Mouse (Mus musculus) heart, postnatal 0 days (tissue): Measurements from ENCODE around the gene Tox3. TPM values are rescaled to one million over a fixed set of nuclear protein-coding genes. Genes with fewer than 3 reads are reported as not detected.

Experiments
- ATAC-seq: fragments of 200-750 bp; cut with Nextera tagmentation; 2 replicates; pipeline ENCODE4 v1.8.0; 2017; ENCODE audit warnings: low read depth, moderate number of reproducible peaks, moderate library complexity; ENCODE audit not compliant: insufficient read depth
- DNase-seq: peaks from one replicate; pipeline ENCODE4 v3.0.0-alpha.2; 2016; ENCODE audit warnings: low spot score
- H3K27ac ChIP-seq: fragments of 300-500 bp; sonication (generic); 2 replicates; pipeline ENCODE4 v1.5.1; 2014; ENCODE audit warnings: low read depth, mild to moderate bottlenecking
- H3K27me3 ChIP-seq: fragments of 300-500 bp; sonication (generic); 2 replicates; pipeline ENCODE4 v1.6.1; 2014; ENCODE audit warnings: low read length, mixed read lengths; ENCODE audit not compliant: control insufficient read depth, insufficient read depth
- H3K36me3 ChIP-seq: fragments of 300-500 bp; sonication (generic); replicated peaks from 2 replicates; pipeline ENCODE4 v1.6.1; 2014; ENCODE audit warnings: low read length, mixed read lengths; ENCODE audit not compliant: control insufficient read depth, insufficient read depth
- H3K4me1 ChIP-seq: fragments of 300-500 bp; sonication (generic); 2 replicates; pipeline ENCODE4 v1.6.1; 2014; ENCODE audit warnings: antibody characterized with exemption; ENCODE audit not compliant: control insufficient read depth, insufficient read depth
- H3K4me2 ChIP-seq: fragments of 300-500 bp; sonication (generic); 2 replicates; pipeline ENCODE4 v1.6.1; 2014; ENCODE audit warnings: low read depth, mild to moderate bottlenecking, low read length, moderate library complexity
- H3K4me3 ChIP-seq: fragments of 300-500 bp; sonication (generic); 2 replicates; pipeline ENCODE4 v1.5.1; 2014; ENCODE audit warnings: low read depth, low read length
- H3K9ac ChIP-seq: fragments of 300-500 bp; sonication (generic); replicated peaks from 2 replicates; pipeline ENCODE4 v1.6.1; 2014; ENCODE audit warnings: low read depth, low read length, mixed read lengths
- H3K9me3 ChIP-seq: fragments of 300-500 bp; sonication (generic); replicated peaks from 2 replicates; pipeline ENCODE4 v1.6.1; 2016; ENCODE audit warnings: low read length; ENCODE audit not compliant: control insufficient read depth
- CTCF ChIP-seq: IDR thresholded peaks from 2 replicates; pipeline ENCODE4 v1.5.1; 2016; ENCODE audit warnings: antibody characterized with exemption, control low read depth, low read depth
- EP300 ChIP-seq: IDR thresholded peaks from 2 replicates; pipeline ENCODE4 v1.6.1; 2016; ENCODE audit warnings: antibody characterized with exemption, low read depth
- WGBS: fragments of 180-500 bp; shearing (Covaris S2); extraction: QIAGEN DNeasy Blood & Tissue Kit; methylation state at CpG from one replicate; pipeline ENCODE4 v1.1.7; 2014; 5-methylcytosine and 5-hydroxymethylcytosine counted together
- polyA plus RNA-seq: library from polyadenylated mRNA; unstranded; fragments of >200 nt; fragmentation: Nextera tagmentation; extraction: Ambion mirVana; gene quantifications from 2 replicates; pipeline ENCODE4 v1.2.1, GENCODE M21; 2015
- total RNA-seq: library from RNA; depleted of rRNA; stranded (reverse); fragments of >200 nt; gene quantifications from 2 replicates; pipeline ENCODE4 v1.2.3, GENCODE M21; 2014; ENCODE audit warnings: low replicate concordance

Gene Tox3
- total and polyA plus RNA-seq, 2 experiments from 2014 or later: 7.1 to 17.1 TPM

GRCm38 (mm10) chr8:90346880-90347535 lies 1.1 kb downstream of the Tox3 start:
- peak overlapping the region; percentile 88 for H3K4me2 ChIP-seq
- ATAC-seq (no peak), DNase-seq (no peak)
- H3K9ac ChIP-seq: peak overlapping the region; percentile 90
- TF ChIP-seq EP300 (no peak), CTCF (no peak)
- 2% methylated on average over 21 of the region's 21 CpGs for WGBS
- H3K9me3 ChIP-seq: no peaks in the 10 kb centered on the region
- no peaks in the 10 kb centered on the region for H3K4me1 ChIP-seq
- peak overlapping the region; percentile 86 for H3K4me3 ChIP-seq
- H3K36me3 ChIP-seq: no peaks in the 10 kb centered on the region
- H3K27ac ChIP-seq: peak overlapping the region; percentile 90
- H3K27me3 ChIP-seq: no peaks in the 10 kb centered on the region

DNA sequence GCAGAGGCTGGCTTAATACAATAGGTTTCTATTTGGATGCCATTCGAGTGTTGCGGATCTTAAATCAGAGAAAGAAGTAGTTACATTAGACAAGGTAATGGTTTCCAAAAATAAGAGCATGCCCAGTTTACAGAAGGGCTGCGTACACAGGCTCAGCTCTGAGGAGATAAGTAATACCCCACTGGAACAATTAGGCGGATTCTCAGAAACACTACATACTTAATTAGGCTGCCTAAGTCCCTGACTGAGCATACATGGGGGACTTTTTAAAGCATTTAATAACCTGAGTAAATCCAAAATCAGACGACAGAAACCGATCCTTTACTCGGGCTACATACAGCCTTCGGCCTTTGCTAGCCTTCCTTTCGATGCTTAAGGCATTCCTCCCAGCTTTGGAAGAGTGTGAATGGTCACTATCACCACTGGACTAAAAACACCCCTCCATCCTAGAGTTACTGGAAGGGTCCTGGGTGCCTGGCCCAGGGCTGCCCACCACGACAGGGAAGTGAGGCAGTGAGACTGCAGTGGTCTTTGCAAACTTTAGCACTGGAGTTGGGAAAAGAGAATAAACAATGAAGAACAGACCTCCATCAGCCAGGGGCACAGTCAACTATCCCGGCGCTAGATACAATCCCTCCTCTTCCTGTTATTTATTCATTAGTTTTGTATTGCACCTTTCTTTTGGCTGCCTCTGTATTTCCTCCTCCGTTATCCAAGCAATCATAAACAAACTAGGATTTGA lies 1.8 kb downstream of the Tox3 start:
- 23% methylated on average over 13 of the region's 13 CpGs for WGBS

GRCm38 (mm10) chr8:90330377-90331285 lies 17.5 kb downstream of the Tox3 start:
- Histone ChIP-seq H3K9ac (no peak overlapping the region), H3K27me3 (no peaks in the 10 kb centered on the region), H3K27ac (no peak overlapping the region), H3K9me3 (no peaks in the 10 kb centered on the region), H3K36me3 (no peaks in the 10 kb centered on the region; the same call in 1 of the 2 replicates), H3K4me1 (peaks cover 8% of the 10 kb centered on the region; the same call in 1 of the 2 replicates), H3K4me3 (no peak overlapping the region), H3K4me2 (no peak overlapping the region)
- no peak for ATAC-seq
- 86% methylated on average over 7 of the region's 7 CpGs for WGBS
- no peak for TF ChIP-seq CTCF
- TF ChIP-seq EP300: no peak
- DNase-seq: no peak

More for the DNA sequence above, 1.8 kb downstream of the Tox3 start:
- H3K4me2 ChIP-seq: peak overlapping the region; percentile 88
- H3K4me3 ChIP-seq: peak overlapping the region; percentile 86
- H3K4me1 ChIP-seq: no peaks in the 10 kb centered on the region
- peak overlapping the region; percentile 90 for H3K9ac ChIP-seq
- H3K27ac ChIP-seq: peak overlapping the region; percentile 90
- ATAC-seq: no peak
- TF ChIP-seq EP300 (no peak), CTCF (no peak)
- H3K9me3 ChIP-seq: no peaks in the 10 kb centered on the region
- H3K27me3 ChIP-seq: no peaks in the 10 kb centered on the region
- DNase-seq: no peak
- H3K36me3 ChIP-seq: no peaks in the 10 kb centered on the region

DNA sequence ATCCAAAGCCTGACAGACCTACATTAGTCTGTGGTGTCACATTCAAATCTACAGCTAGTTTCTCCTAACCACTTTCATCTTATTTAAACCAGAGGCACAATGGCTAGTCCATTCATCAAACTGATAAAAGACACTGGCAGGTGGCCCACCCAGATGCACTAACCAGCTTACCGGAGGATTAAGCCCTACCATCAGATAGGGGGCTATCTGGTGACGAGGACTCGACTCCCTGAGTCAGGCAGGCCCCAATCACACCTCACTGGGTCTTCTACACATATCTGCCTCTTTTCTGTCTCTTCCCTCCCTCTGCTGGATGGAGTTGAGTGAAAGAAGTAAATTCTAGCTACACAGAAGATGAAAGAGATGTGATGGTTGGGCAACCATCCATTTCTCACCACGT lies 24.3 kb downstream of the Tox3 start:
- Histone ChIP-seq H3K4me2 (no peak overlapping the region), H3K9me3 (no peaks in the 10 kb centered on the region), H3K27me3 (no peaks in the 10 kb centered on the region), H3K36me3 (no peaks in the 10 kb centered on the region), H3K9ac (no peak overlapping the region), H3K4me1 (peaks cover 14% of the 10 kb centered on the region; the same call in 1 of the 2 replicates), H3K27ac (no peak overlapping the region), H3K4me3 (no peak overlapping the region)
- WGBS: 28% methylated on average over 4 of the region's 4 CpGs
- ATAC-seq: no peak
- DNase-seq: no peak
- no peak for TF ChIP-seq EP300

DNA sequence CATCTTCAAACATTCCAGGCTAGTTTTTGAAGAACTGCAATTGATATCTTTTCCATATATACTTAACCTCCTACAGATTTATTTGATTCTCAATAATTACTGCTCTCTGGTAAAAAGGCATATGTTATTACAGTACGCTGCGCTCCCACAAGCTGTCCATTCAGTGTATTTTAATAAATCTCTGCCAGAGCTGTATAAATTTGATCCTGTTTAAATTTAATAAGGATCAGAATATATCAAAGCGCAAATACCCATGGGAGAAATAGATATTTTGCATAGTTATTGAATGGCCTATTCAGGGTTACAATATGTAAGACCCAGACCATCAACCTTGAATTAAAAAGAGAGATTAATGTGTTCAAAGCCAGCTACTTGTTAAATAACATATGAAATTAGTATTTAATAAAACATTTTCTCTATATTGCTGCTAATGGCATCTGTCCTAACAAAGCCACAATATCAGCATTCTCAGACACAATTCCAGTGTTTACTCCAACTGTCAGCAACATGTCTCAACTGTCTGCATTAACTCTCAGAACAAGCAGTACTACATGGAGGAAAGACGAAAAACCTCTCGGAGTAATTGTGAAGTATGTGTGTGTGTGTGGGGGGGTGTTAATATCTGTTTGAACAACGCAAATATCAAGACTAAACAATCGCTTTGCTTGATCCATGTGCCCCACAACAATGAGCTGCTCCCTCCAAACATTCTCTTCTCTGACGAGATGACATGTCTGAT lies 25.3 kb downstream of the Tox3 start:
- 75% methylated on average over 8 of the region's 8 CpGs for WGBS
- Histone ChIP-seq H3K36me3 (no peaks in the 10 kb centered on the region), H3K9me3 (no peaks in the 10 kb centered on the region), H3K27me3 (no peaks in the 10 kb centered on the region), H3K4me1 (peaks cover 14% of the 10 kb centered on the region; the same call in 1 of the 2 replicates), H3K9ac (no peak overlapping the region), H3K27ac (no peak overlapping the region), H3K4me2 (no peak overlapping the region), H3K4me3 (no peak overlapping the region)
- DNase-seq (no peak), ATAC-seq (no peak)
- TF ChIP-seq CTCF (no peak), EP300 (no peak)
